Mouse (Mus musculus): ENCODE measurements around the gene Elf5. TPM values are rescaled to one million over a fixed set of nuclear protein-coding genes. Genes with fewer than 3 reads are reported as not detected.

The Elf5 gene
- polyA plus RNA-seq, 1 experiment = 8.5 TPM

- DNase-seq (ENCODE audit: low read depth) = no peak
Observed at GRCm38 (mm10) chr2:103476657-103477056, 65.2 kb downstream of the Elf5 start.

DNA sequence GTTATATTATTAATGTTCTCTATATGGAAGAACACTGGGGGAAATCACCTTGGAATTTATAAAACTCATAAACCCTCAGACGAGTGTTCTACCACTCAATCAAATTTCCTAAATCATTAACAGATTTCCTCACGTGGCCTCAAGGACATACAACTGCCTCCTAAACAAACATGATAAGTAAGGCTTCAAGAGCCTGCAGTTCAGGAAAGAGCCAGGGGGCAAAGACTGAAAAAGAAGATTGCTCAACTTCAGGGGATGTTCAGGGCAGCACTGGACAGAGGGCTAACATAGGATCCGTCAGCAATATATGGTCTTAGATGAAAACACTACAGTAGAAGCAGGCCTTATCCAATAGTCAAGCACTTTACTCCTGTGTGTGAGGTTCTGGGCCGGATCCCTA is 66.0 kb downstream of the Elf5 start:
- DNase-seq (ENCODE audit: low read depth) = no peak

GRCm38 (mm10) chr2:103478326-103478725 is 66.8 kb downstream of the Elf5 start:
- DNase-seq (ENCODE audit: low read depth) = no peak

DNA sequence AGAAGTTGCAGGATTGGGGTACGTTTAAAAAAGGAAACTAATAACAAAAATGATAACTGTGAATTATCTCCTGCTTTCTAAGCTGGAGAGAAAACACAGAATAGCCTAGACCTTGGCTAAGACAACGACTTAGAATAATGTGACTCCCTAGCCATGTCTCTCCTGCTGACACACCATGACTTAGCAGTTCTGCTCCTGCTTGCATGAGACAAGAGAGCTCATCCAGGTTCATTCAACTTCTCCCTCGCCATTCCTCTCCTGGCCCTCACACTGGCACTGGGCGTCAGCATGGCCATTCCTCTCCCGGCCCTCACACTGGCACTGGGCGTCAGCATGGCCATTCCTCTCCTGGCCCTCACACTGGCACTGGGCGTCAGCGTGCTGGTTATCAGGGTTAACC is 68.8 kb downstream of the Elf5 start:
- DNase-seq (ENCODE audit: low read depth) = no peak

DNA sequence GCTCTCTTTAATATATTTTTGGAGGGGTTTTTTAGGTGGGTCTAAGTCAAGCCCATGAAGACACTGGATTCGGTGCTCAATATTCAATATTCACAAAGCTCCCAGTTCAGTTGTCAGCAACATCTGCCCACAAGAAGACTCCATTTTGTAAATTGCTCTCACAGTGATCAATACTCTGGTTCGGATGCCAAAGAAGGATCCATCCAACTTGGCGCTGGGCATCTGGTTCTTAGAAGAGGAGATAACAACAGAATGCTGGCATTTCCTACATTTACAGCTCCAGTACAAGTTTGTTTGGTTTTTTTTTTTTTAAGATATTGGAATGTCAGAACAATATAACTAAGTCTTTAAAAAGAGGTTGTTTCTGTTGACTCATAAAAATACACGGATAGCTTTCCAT is 69.4 kb downstream of the Elf5 start:
- no peak for DNase-seq (ENCODE audit: low read depth)

DNA sequence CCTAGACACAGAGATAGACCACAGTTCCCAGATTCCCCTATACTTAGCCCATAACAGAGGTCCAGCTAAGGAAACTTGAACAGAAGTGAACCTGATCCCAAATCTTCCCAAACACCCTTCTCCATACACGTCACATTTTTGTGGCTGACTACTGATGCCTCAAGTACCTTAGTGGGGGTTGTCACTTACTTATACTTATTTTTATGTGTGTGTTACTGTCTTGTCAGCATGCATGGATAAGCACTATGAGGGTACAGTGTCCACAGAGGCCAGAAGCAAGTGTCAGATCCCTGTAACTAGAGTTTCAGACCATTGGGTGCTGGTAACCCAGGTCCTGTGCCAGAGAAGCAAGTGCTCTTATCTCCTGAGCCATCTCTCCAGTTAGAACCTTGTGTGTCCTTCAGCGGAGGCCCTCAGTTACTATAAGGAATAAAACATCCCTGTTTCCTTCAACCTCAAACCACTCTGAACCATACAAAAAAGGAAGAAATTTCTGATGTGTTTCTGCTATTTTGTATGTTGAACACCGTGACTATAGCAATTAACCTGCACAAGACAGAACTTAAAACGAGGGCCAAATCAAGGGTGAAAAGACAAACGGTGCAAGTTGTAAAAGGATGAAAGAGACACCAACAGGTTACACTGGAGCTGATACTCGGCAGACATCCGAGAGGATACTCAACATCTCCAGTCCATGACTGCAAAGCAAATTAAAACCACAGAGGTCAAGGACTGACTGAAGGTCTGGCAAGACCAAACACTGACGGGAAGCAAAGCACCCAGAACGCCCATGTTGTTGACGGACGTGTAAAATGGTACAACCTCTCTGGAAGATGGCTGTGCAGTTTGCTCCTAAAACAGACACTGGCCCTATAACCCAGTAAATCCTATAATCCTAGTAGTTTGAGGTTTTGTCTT is 70.1 kb downstream of the Elf5 start:
- no peak for DNase-seq (ENCODE audit: low read depth)

DNA sequence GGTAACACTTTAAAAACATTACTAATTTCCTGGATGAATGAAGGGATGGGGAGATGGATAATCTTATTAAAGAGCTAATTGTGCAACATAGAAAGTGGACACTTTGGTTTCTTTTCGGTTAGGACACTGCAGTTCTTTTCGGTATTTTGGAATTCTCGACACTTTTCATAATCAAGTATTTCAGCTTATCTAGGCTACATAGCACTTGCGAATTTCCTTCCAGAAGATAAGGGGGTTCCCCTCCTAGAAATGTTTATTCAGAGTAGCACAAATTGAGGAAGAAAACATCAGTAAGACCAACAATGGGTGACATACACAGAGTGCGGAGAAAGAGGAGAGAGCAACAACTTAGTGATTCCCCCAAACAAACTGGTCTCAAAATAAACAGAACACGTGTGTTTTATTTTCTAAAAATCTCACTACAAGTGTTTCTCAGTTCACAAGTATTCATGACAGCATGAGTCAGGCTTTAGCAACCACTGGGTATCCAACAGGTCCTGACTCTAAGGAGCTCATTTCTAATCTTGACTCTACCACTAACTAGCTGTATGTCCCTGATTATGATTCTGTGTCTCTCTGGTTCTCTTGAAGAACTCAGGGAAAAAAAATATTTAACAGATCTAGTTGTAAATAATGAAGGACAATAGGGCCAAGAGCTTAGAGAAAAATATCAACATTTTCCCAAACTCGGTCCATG is 71.9 kb downstream of the Elf5 start:
- no peak for DNase-seq (ENCODE audit: low read depth)

- DNase-seq (ENCODE audit: low read depth) = no peak
Observed at GRCm38 (mm10) chr2:103483986-103484520, 72.6 kb downstream of the Elf5 start.

DNA sequence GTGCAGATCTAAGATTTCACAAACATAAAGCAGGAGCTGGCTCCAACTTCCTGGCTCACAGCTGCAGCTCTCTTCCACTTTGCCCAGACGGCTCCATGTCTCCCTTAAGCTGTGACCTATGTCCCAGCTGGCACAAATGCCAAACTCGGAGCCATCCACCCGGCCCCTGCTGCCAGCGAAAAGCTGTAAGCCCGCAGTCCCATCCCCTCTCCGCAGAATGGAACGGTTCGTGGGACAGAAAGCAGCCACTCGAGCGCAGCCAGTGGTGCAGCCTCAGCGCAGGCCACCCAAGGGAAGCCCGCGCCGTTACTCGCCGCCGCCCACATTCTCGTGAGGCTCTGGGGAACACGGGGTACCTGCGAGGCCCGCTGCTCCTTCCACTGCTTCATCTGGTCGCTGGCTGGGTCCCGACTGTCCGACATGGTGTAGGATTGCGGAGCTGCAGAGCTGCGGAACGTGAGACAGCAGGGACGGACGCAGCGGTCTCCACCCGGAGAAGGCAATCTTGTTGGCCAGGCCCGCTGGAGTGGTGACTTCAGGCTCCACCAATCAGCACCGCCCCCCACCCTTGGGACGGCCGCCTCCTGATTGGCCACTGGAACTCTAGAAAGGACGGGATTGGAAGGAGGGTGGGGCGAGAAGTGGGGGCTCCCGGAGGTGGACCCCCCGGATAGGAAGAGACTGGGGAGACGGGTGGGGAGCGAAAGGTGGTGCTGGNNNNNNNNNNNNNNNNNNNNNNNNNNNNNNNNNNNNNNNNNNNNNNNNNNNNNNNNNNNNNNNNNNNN is 73.3 kb downstream of the Elf5 start, which contains the start of gene Cat:
Gene Cat, minus strand, starts transcription at position 544 of the 785 bp plus-strand sequence.
- DNase-seq (ENCODE audit: low read depth) = no peak

- no peak for DNase-seq (ENCODE audit: low read depth)
Observed at GRCm38 (mm10) chr2:103492526-103492925, 81.0 kb downstream of the Elf5 start.

DNA sequence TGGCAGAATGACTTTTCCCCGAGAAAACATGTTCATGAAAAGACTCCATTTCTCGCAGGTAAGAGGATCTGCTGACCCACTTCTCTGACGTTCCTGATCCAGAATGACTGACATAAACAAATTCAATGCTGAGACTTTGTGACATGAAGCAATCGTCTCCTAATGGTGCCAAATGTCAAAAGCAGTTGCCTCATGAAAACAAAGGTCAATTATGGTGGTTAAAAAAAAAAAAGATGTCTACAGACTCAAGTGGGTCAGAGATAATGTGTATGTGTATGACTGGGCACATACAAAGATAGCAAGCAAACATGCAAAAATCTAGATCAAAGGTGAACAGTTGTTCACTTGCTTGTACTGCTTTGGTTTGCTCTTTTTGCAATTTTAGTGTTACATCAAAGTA is 82.3 kb downstream of the Elf5 start:
- no peak for DNase-seq (ENCODE audit: low read depth)

DNA sequence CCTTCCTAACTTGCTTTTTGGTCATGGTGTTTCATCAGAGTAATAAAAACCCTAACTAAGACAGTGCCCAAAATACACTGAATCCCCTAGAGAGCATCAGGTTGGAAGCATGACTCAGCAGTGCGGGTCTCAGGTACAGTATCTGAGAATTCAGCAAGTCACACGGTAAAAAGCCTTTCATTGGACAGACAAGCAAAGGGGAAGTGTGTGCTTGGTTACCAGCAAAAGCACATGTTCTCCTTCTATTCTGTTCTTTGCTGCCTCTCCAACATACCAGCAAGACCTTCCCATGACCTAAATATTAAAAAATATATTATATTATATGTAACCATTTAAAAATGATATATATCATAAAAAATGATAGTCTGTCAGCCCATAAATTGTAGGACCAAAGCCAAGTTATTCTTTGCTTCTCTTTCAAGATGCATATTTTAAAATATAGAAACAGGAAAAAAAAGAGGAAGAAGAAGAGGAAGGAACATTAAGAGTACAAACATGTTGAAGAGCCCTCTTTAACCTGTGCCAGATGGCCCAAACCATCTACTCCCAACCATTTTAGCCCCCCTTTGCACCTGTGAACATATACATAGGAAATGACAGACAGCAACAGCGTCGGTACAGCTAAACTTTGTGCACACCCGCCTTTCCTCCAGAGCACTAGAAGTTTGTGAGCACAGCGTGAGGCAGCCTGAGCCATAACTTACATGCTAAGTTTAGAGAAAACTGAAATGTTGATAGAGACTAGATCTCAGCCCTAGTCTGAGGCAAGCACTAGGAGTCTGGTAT is 84.3 kb downstream of the Elf5 start:
- DNase-seq (ENCODE audit: low read depth) = no peak

Other genes with a start within 250 kb of the Elf5 start
- gene Ehf, start 108.4 kb upstream of the Elf5 start, polyA plus RNA-seq (2012; rRNA removed) = 82.3 and 89.4 TPM in 2 replicates
- gene Cat, start 73.5 kb downstream of the Elf5 start, polyA plus RNA-seq (2012; rRNA removed) = 197 and 202 TPM in 2 replicates
- gene Abtb2, start 154.6 kb downstream of the Elf5 start, polyA plus RNA-seq (2012; rRNA removed) = 2.2 and 2.4 TPM in 2 replicates